Mouse (Mus musculus) fibroblast of lung, adult 2 months (primary cell): ENCODE measurements around the gene Cbarp.

Experiments
- DNase-seq: peaks from one replicate; pipeline ENCODE4 v3.0.0-alpha.2; 2011; ENCODE audit warnings: low read depth

Cbarp gene

GRCm38 (mm10) chr10:80123932-80124562, 16.6 kb downstream of the Cbarp start:
- DNase-seq, result no peak

GRCm38 (mm10) chr10:80121639-80122038, 19.0 kb downstream of the Cbarp start:
- no peak for DNase-seq

GRCm38 (mm10) chr10:80120146-80120545, 20.5 kb downstream of the Cbarp start:
- DNase-seq, result no peak

- DNase-seq, result no peak
These were observed 22.1 kb downstream of the Cbarp start for GRCm38 (mm10) chr10:80118552-80118951.

- DNase-seq, result no peak
These were observed 22.9 kb downstream of the Cbarp start for GRCm38 (mm10) chr10:80117736-80118135.

- no peak for DNase-seq
These were observed 23.5 kb downstream of the Cbarp start for GRCm38 (mm10) chr10:80116927-80117691.

- DNase-seq, result no peak
These were observed 24.1 kb downstream of the Cbarp start for GRCm38 (mm10) chr10:80116563-80116926.

GRCm38 (mm10) chr10:80115944-80116335, 24.7 kb downstream of the Cbarp start:
- DNase-seq, result no peak

- DNase-seq, result peak; percentile 100
These were observed 25.2 kb downstream of the Cbarp start, which contains the start of gene Stk11 for GRCm38 (mm10) chr10:80115290-80115943. Gene Stk11, plus strand, starts transcription at chr10:80115803.

GRCm38 (mm10) chr10:80114341-80115284, 26.0 kb downstream of the Cbarp start:
- peak; percentile 75 for DNase-seq

GRCm38 (mm10) chr10:80107678-80108077, 33.0 kb downstream of the Cbarp start:
- peak; percentile 57 for DNase-seq

GRCm38 (mm10) chr10:80105926-80106325, 34.7 kb downstream of the Cbarp start:
- no peak for DNase-seq

- no peak for DNase-seq
These were observed 35.2 kb downstream of the Cbarp start, which contains the start of gene Sbno2 for GRCm38 (mm10) chr10:80105460-80105859. Gene Sbno2, minus strand, starts transcription at chr10:80105571.

- DNase-seq, result peak; percentile 78
These were observed 36.5 kb downstream of the Cbarp start for GRCm38 (mm10) chr10:80104181-80104580.

GRCm38 (mm10) chr10:80103032-80103431, 37.6 kb downstream of the Cbarp start:
- DNase-seq, result no peak

GRCm38 (mm10) chr10:80102216-80102915, 38.3 kb downstream of the Cbarp start:
- no peak for DNase-seq

- DNase-seq, result no peak
These were observed 39.7 kb downstream of the Cbarp start for GRCm38 (mm10) chr10:80100982-80101381.

- DNase-seq, result no peak
These were observed 42.0 kb downstream of the Cbarp start for GRCm38 (mm10) chr10:80098630-80099029.

- no peak for DNase-seq
These were observed 43.4 kb downstream of the Cbarp start for GRCm38 (mm10) chr10:80097275-80097674.

- DNase-seq, result no peak
These were observed 45.1 kb downstream of the Cbarp start for GRCm38 (mm10) chr10:80095547-80095946.

- no peak for DNase-seq
These were observed 46.0 kb downstream of the Cbarp start for GRCm38 (mm10) chr10:80094684-80095083.
